Mouse (Mus musculus) right cerebral cortex, postnatal 36 days (tissue): ENCODE data around the gene Mettl15.
"Not testable (repeated sequence)": the region's sequence is repeated elsewhere in the genome, so short reads cannot be mapped to it uniquely, and the experiment has no call there.

Source experiments
- DNase-seq, 2 experiments: peaks; one replicate each; pipeline ENCODE4 v3.0.0; 2022; ENCODE audit warnings: low spot score in 2 of 2, mixed read lengths in 1 of 2

Mettl15 gene

GRCm38 (mm10) chr2:109280600-109281340 lies at the start of gene Mettl15, which contains the start of gene Kif18a:
Mettl15 (minus strand) TSS chr2:109280748.
Kif18a (plus strand) TSS chr2:109280738.
- DNase-seq: peak; percentile 95 to 97

GRCm38 (mm10) chr2:109311369-109311768 lies 30.8 kb upstream of the Mettl15 start:
- no peak for DNase-seq

GRCm38 (mm10) chr2:109303638-109304037 lies 23.1 kb upstream of the Mettl15 start:
- no peak for DNase-seq

- no peak for DNase-seq
Observed at GRCm38 (mm10) chr2:109302234-109302633, 21.7 kb upstream of the Mettl15 start.

- no peak for DNase-seq
Observed at GRCm38 (mm10) chr2:109298160-109298559, 17.6 kb upstream of the Mettl15 start.

GRCm38 (mm10) chr2:109296264-109296663 lies 15.7 kb upstream of the Mettl15 start:
- DNase-seq: no peak

- no peak for DNase-seq
Observed at GRCm38 (mm10) chr2:109289327-109289726, 8.8 kb upstream of the Mettl15 start.

GRCm38 (mm10) chr2:109284121-109284520 lies 3.6 kb upstream of the Mettl15 start:
- no peak for DNase-seq

GRCm38 (mm10) chr2:109281341-109281690 lies 768 bp upstream of the Mettl15 start:
- DNase-seq: no peak

- no peak for DNase-seq
Observed at GRCm38 (mm10) chr2:109280272-109280599, 312 bp downstream of the Mettl15 start.

GRCm38 (mm10) chr2:109278036-109278435 lies 2.5 kb downstream of the Mettl15 start:
- DNase-seq: peak in 1 of 2 experiments; percentile 7

- DNase-seq: no peak
Observed at GRCm38 (mm10) chr2:109277593-109277992, 3.0 kb downstream of the Mettl15 start.

GRCm38 (mm10) chr2:109273098-109273497 lies 7.5 kb downstream of the Mettl15 start:
- no peak for DNase-seq

- DNase-seq: no peak
Observed at GRCm38 (mm10) chr2:109262779-109263178, 17.8 kb downstream of the Mettl15 start.

- DNase-seq: no peak
Observed at GRCm38 (mm10) chr2:109241947-109242346, 38.6 kb downstream of the Mettl15 start.

- no peak for DNase-seq
Observed at GRCm38 (mm10) chr2:109235741-109236140, 44.8 kb downstream of the Mettl15 start.

- DNase-seq: no peak
Observed at GRCm38 (mm10) chr2:109233876-109234275, 46.7 kb downstream of the Mettl15 start.

- DNase-seq: no peak
Observed at GRCm38 (mm10) chr2:109230443-109230842, 50.1 kb downstream of the Mettl15 start.

- DNase-seq: no peak
Observed at GRCm38 (mm10) chr2:109227196-109227595, 53.4 kb downstream of the Mettl15 start.

GRCm38 (mm10) chr2:109221470-109221869 lies 59.1 kb downstream of the Mettl15 start:
- no peak for DNase-seq

- not testable (repeated sequence) for DNase-seq
Observed at GRCm38 (mm10) chr2:109216678-109217077, 63.9 kb downstream of the Mettl15 start.

- DNase-seq: not testable (repeated sequence)
Observed at GRCm38 (mm10) chr2:109210641-109211040, 69.9 kb downstream of the Mettl15 start.

- DNase-seq: peak in 1 of 2 experiments; percentile 8
Observed at GRCm38 (mm10) chr2:109208032-109208431, 72.5 kb downstream of the Mettl15 start.

GRCm38 (mm10) chr2:109182993-109183392 lies 97.6 kb downstream of the Mettl15 start:
- DNase-seq: no peak
